Mouse (Mus musculus): Measurements from ENCODE around the gene Tnfrsf17.

- TF ChIP-seq MYC (IDR thresholded peaks at IDR 0.05; ENCODE audit: low read depth, low read length) (no peak), TBP (IDR thresholded peaks at IDR 0.05; ENCODE audit: low read depth, low read length) (no peak), POLR2A (IDR thresholded peaks at IDR 0.05; ENCODE audit: control insufficient read depth in 1 of 2, insufficient read depth in 1 of 2, low read depth in 1 of 2, low read length in 2 of 2, poor library complexity in 1 of 2) (no peak), CTCF (IDR thresholded peaks at IDR 0.05 in 2 of 3, conservative IDR thresholded peaks at IDR 0.05 in 1 of 3; ENCODE audit: control insufficient read depth in 1 of 3, insufficient read depth in 1 of 3, low read depth in 2 of 3, low read length in 3 of 3, poor library complexity in 1 of 3, severe bottlenecking in 1 of 3) (no peak), GATA1 (IDR thresholded peaks at IDR 0.05; ENCODE audit: low read depth, low read length) (no peak), EP300 (IDR thresholded peaks at IDR 0.05; ENCODE audit: low read depth in 1 of 2, low read length in 2 of 2) (no peak)
These were observed 27.7 kb upstream of the Tnfrsf17 start for GRCm38 (mm10) chr16:11285949-11286348.

Measured in MEL (cell line).